Mouse (Mus musculus) embryonic facial prominence, embryonic 12.5 days (tissue): ENCODE data around the gene Ccl27a. TPM values are rescaled to one million over a fixed set of nuclear protein-coding genes. Genes with fewer than 3 reads are reported as not detected.
"Not testable (repeated sequence)": the region's sequence is repeated elsewhere in the genome, so short reads cannot be mapped to it uniquely, and the experiment has no call there.

Experiments
- ATAC-seq: fragments of 200-750 bp; cut with Nextera tagmentation; 2 replicates; pipeline ENCODE4 v1.8.0; 2017; ENCODE audit not compliant: insufficient number of reproducible peaks, insufficient read depth, low FRiP score, low TSS enrichment
- H3K27ac ChIP-seq: fragments of 300-500 bp; sonication (generic); 2 replicates; pipeline ENCODE4 v1.5.1; 2016; ENCODE audit warnings: mild to moderate bottlenecking
- H3K27me3 ChIP-seq: fragments of 300-500 bp; sonication (generic); 2 replicates; pipeline ENCODE4 v1.6.1; 2016; ENCODE audit warnings: mild to moderate bottlenecking, moderate library complexity
- H3K36me3 ChIP-seq: fragments of 300-500 bp; sonication (generic); 2 replicates; pipeline ENCODE4 v1.6.1; 2016; ENCODE audit warnings: mild to moderate bottlenecking
- H3K4me1 ChIP-seq: fragments of 300-500 bp; sonication (generic); 2 replicates; pipeline ENCODE4 v1.6.1; 2016
- H3K4me2 ChIP-seq: fragments of 300-500 bp; sonication (generic); replicated peaks from 2 replicates; pipeline ENCODE4 v1.6.1; 2016; ENCODE audit warnings: mild to moderate bottlenecking, moderate library complexity
- H3K4me3 ChIP-seq: fragments of 300-500 bp; sonication (generic); 2 replicates; pipeline ENCODE4 v1.5.1; 2016; ENCODE audit warnings: mild to moderate bottlenecking
- H3K9ac ChIP-seq: fragments of 300-500 bp; sonication (generic); 2 replicates; pipeline ENCODE4 v1.6.1; 2016; ENCODE audit warnings: mild to moderate bottlenecking, moderate library complexity
- H3K9me3 ChIP-seq: fragments of 300-500 bp; sonication (generic); 2 replicates; pipeline ENCODE4 v1.6.1; 2016; ENCODE audit warnings: mild to moderate bottlenecking, moderate library complexity
- WGBS: fragments of 180-500 bp; shearing (Covaris S2); methylation state at CpG from one replicate; pipeline ENCODE4 v1.1.7; 2016; 5-methylcytosine and 5-hydroxymethylcytosine counted together
- polyA plus RNA-seq: library from polyadenylated mRNA; unstranded; fragments of >200 nt; fragmentation: Nextera tagmentation; extraction: Ambion mirVana; gene quantifications from 2 replicates; pipeline ENCODE4 v1.2.1, GENCODE M21; 2016

The Ccl27a gene
- 71.7 and 81.6 TPM in 2 replicates for polyA plus RNA-seq

GRCm38 (mm10) chr4:41774002-41774401 lies at the start of gene Ccl27a:
Gene Ccl27a (minus strand): TSS chr4:41774247.
- H3K4me1 ChIP-seq, H3K36me3 ChIP-seq, H3K27me3 ChIP-seq, H3K9me3 ChIP-seq, ATAC-seq: not testable (repeated sequence)
- H3K4me3 ChIP-seq, result peak within 1 kb of the TSS; percentile 42
- WGBS, result under 1% methylated on average over 12 of the region's 14 CpGs
- 0 out of 2 replicates have a peak within 1 kb of the TSS, but pooled peaks have one; percentile 23 for H3K27ac ChIP-seq
- peak within 1 kb of the TSS; percentile 46 for H3K4me2 ChIP-seq
- H3K9ac ChIP-seq, result 0 out of 2 replicates have a peak within 1 kb of the TSS, but pooled peaks have one; percentile 40

- H3K4me1 ChIP-seq, H3K27me3 ChIP-seq, H3K9me3 ChIP-seq, H3K9ac ChIP-seq, H3K4me2 ChIP-seq, H3K4me3 ChIP-seq, H3K27ac ChIP-seq, H3K36me3 ChIP-seq, ATAC-seq: not testable (repeated sequence)
- WGBS, result 28% methylated on average over 3 of the region's 3 CpGs
Observed at GRCm38 (mm10) chr4:41783197-41783596, 9.2 kb upstream of the Ccl27a start.

- H3K27me3 ChIP-seq, H3K36me3 ChIP-seq, H3K4me3 ChIP-seq, ATAC-seq, H3K4me1 ChIP-seq, H3K4me2 ChIP-seq, H3K9ac ChIP-seq, H3K27ac ChIP-seq, H3K9me3 ChIP-seq: not testable (repeated sequence)
- WGBS, result 13% methylated on average over 4 of the region's 4 CpGs
Observed at GRCm38 (mm10) chr4:41782711-41783110, 8.7 kb upstream of the Ccl27a start.

- not testable (repeated sequence) for H3K27ac ChIP-seq, H3K4me3 ChIP-seq
- H3K4me2 ChIP-seq, result peak overlapping the region; percentile 25
Observed at GRCm38 (mm10) chr4:41781748-41782485, 7.9 kb upstream of the Ccl27a start.

GRCm38 (mm10) chr4:41781271-41781670 lies 7.2 kb upstream of the Ccl27a start:
- H3K27ac ChIP-seq, H3K4me1 ChIP-seq, H3K4me2 ChIP-seq, H3K9me3 ChIP-seq, H3K9ac ChIP-seq, ATAC-seq, H3K27me3 ChIP-seq, H3K4me3 ChIP-seq, H3K36me3 ChIP-seq: not testable (repeated sequence)
- WGBS, result 27% methylated on average over 7 of the region's 9 CpGs

More at GRCm38 (mm10) chr4:41781748-41782485, 7.9 kb upstream of the Ccl27a start:
- H3K9me3 ChIP-seq, ATAC-seq, H3K36me3 ChIP-seq, H3K9ac ChIP-seq, H3K27me3 ChIP-seq, H3K4me1 ChIP-seq: not testable (repeated sequence)
- WGBS, result 18% methylated on average over 19 of the region's 21 CpGs

- H3K9me3 ChIP-seq, H3K4me3 ChIP-seq, H3K9ac ChIP-seq, H3K27me3 ChIP-seq, H3K27ac ChIP-seq, H3K4me2 ChIP-seq, H3K4me1 ChIP-seq, ATAC-seq, H3K36me3 ChIP-seq: not testable (repeated sequence)
- WGBS, result 84% methylated on average over 1 of the region's 1 CpGs
Observed at GRCm38 (mm10) chr4:41775840-41776239, 1.8 kb upstream of the Ccl27a start.

GRCm38 (mm10) chr4:41774506-41774905 lies 459 bp upstream of the Ccl27a start:
- not testable (repeated sequence) for H3K9ac ChIP-seq, H3K9me3 ChIP-seq, ATAC-seq, H3K4me1 ChIP-seq, H3K27me3 ChIP-seq, H3K36me3 ChIP-seq
- Histone ChIP-seq H3K27ac (0 out of 2 replicates have a peak overlapping the region, but pooled peaks have one; percentile 23), H3K4me3 (peak overlapping the region; percentile 29; the same call in 1 of the 2 replicates), H3K4me2 (peak overlapping the region; percentile 40)
- 59% methylated on average over 3 of the region's 3 CpGs for WGBS

- H3K4me3 ChIP-seq, result peak overlapping the region; percentile 42
- WGBS, result under 1% methylated on average over 25 of the region's 25 CpGs
- H3K4me2 ChIP-seq, result peak overlapping the region; percentile 46
- H3K27me3 ChIP-seq, H3K9me3 ChIP-seq, H3K36me3 ChIP-seq, ATAC-seq, H3K27ac ChIP-seq, H3K4me1 ChIP-seq: not testable (repeated sequence)
- 0 out of 2 replicates have a peak overlapping the region, but pooled peaks have one; percentile 40 for H3K9ac ChIP-seq
Observed at GRCm38 (mm10) chr4:41773502-41773901, 545 bp downstream of the Ccl27a start.

GRCm38 (mm10) chr4:41772946-41773345 lies 1.1 kb downstream of the Ccl27a start:
- WGBS, result 6% methylated on average over 10 of the region's 16 CpGs
- not testable (repeated sequence) for H3K36me3 ChIP-seq, H3K9me3 ChIP-seq, H3K27ac ChIP-seq, H3K9ac ChIP-seq, H3K27me3 ChIP-seq, H3K4me1 ChIP-seq, ATAC-seq
- H3K4me3 ChIP-seq, result peak overlapping the region; percentile 22
- peak overlapping the region; percentile 38; the same call in 1 of the 2 replicates for H3K4me2 ChIP-seq

- not testable (repeated sequence) for H3K9ac ChIP-seq, H3K27me3 ChIP-seq, H3K27ac ChIP-seq, H3K4me1 ChIP-seq, ATAC-seq, H3K9me3 ChIP-seq, H3K4me2 ChIP-seq, H3K4me3 ChIP-seq
- WGBS, result 88% methylated on average over 10 of the region's 10 CpGs
- H3K36me3 ChIP-seq, result peaks cover 23% of the 10 kb centered on the region
Observed at GRCm38 (mm10) chr4:41767301-41767700, 6.7 kb downstream of the Ccl27a start.

- not testable (repeated sequence) for ATAC-seq, H3K9ac ChIP-seq, H3K27me3 ChIP-seq, H3K9me3 ChIP-seq
- peak overlapping the region; percentile 98 for H3K27ac ChIP-seq
- H3K4me2 ChIP-seq, result peak overlapping the region; percentile 85
- peaks cover 30% of the 10 kb centered on the region for H3K4me1 ChIP-seq
- WGBS, result 54% methylated on average over 5 of the region's 6 CpGs
- H3K4me3 ChIP-seq, result peak overlapping the region; percentile 60
- H3K36me3 ChIP-seq, result peaks cover 22% of the 10 kb centered on the region
Observed at GRCm38 (mm10) chr4:41763176-41763575, 10.9 kb downstream of the Ccl27a start.

- Histone ChIP-seq H3K36me3 (peaks cover 18% of the 10 kb centered on the region), H3K9ac (peak overlapping the region; percentile 68), H3K4me3 (peak overlapping the region; percentile 60), H3K27ac (peak overlapping the region; percentile 98), H3K4me2 (peak overlapping the region; percentile 85), H3K4me1 (peaks cover 30% of the 10 kb centered on the region)
- H3K27me3 ChIP-seq, H3K9me3 ChIP-seq: not testable (repeated sequence)
- peak; percentile 77 for ATAC-seq
- WGBS, result 15% methylated on average over 8 of the region's 8 CpGs
Observed at GRCm38 (mm10) chr4:41762688-41763114, 11.3 kb downstream of the Ccl27a start.
